Comparison of ENCODE assay signal across 29 mouse cellular contexts in genomic region chr1:133871241-133871640, GRCm38 (mm10). TPM values are rescaled to one million over a fixed set of nuclear protein-coding genes. Genes with fewer than 3 reads are reported as not detected.
A peak's percentile ranks its signal among the peaks of the same experiment; 100 is the strongest.
DNase-seq lines count a peak whose midpoint lies in the region; ATAC-seq and TF ChIP-seq lines count a peak whose summit lies in the region.
"Had no signal": no experiment of that assay in that cellular context is flagged by ENCODE, and none has a peak within 500 bp of the region (broad histone marks: within the 10 kb centered on the region; RNA-seq: fewer than 3 reads in every experiment).

No protein-coding gene starts in this region.

- peak; percentile 16 for DNase-seq in lung, postnatal 25 days (ENCODE audit: low spot score)
- no peak for DNase-seq in lung, postnatal 14 days
- DNase-seq in cerebellum, adult 11-12 months = peak; percentile 76
- DNase-seq in cerebellum, adult 9-11 months = peak; percentile 81
- peak; percentile 93 for DNase-seq in fat pad, adult 2 months (ENCODE audit: extremely low read depth, low read depth, low spot score)
- DNase-seq in lung, postnatal 0 days (ENCODE audit: low spot score) = no peak
- DNase-seq: adrenal gland, postnatal 10 days; gastrocnemius, adult 2 months; gastrocnemius, postnatal 36 days; heart, adult 18-20 months; heart, postnatal 4 days; kidney, adult 9 months; kidney, postnatal 10 days; layer of hippocampus, postnatal 36 days; liver; lung, embryonic 14.5 days; lung, postnatal 4 days; midbrain, embryonic 14.5 days; thymus, adult 2 months; thymus, postnatal 4 days had no signal

- 72% methylated on average over 10 of the region's 10 CpGs for WGBS in hindbrain, embryonic 16.5 days
- 46% methylated on average over 10 of the region's 10 CpGs for WGBS in lung, postnatal 0 days

- no peak overlapping the region for H3K27ac ChIP-seq in hindbrain, embryonic 16.5 days (ENCODE audit: low read depth, low read length)
- H3K27ac ChIP-seq in lung, postnatal 0 days (ENCODE audit: low read length) = no peak overlapping the region
- H3K27ac ChIP-seq: embryonic facial prominence, embryonic 10.5 days; embryonic facial prominence, embryonic 15.5 days; gastrocnemius, adult 2 months; hindbrain, embryonic 13.5 days; liver, embryonic 14.5 days had no signal

- TF ChIP-seq EP300 in lung, postnatal 0 days (IDR thresholded peaks at IDR 0.05) = no peak

- no peak for TF ChIP-seq CTCF in lung, postnatal 0 days (IDR thresholded peaks at IDR 0.05)

- H3K27me3 ChIP-seq in hindbrain, embryonic 16.5 days (replicated peaks; ENCODE audit: control insufficient read depth, insufficient read depth, low read length) = no peaks in the 10 kb centered on the region
- H3K27me3 ChIP-seq in lung, postnatal 0 days (replicated peaks; ENCODE audit: insufficient read depth, low read length) = no peaks in the 10 kb centered on the region
- H3K27me3 ChIP-seq: embryonic facial prominence, embryonic 15.5 days; heart, embryonic 12.5 days; hindbrain, embryonic 13.5 days had no signal

- H3K9ac ChIP-seq in hindbrain, embryonic 16.5 days (ENCODE audit: low read depth, low read length) = no peak overlapping the region
- no peak overlapping the region for H3K9ac ChIP-seq in lung, postnatal 0 days (replicated peaks; ENCODE audit: low read depth)
- H3K9ac ChIP-seq: embryonic facial prominence, embryonic 15.5 days; heart, embryonic 12.5 days; hindbrain, embryonic 13.5 days; liver, embryonic 14.5 days; lung, embryonic 14.5 days had no signal

- 0 out of 2 replicates have a peak, but pooled peaks cover 2% of the 10 kb centered on the region for H3K9me3 ChIP-seq in hindbrain, embryonic 16.5 days (ENCODE audit: control insufficient read depth, low read length)
- H3K9me3 ChIP-seq in lung, postnatal 0 days (ENCODE audit: low read length) = no peaks in the 10 kb centered on the region
- H3K9me3 ChIP-seq: embryonic facial prominence, embryonic 10.5 days; embryonic facial prominence, embryonic 15.5 days; heart, embryonic 12.5 days; hindbrain, embryonic 13.5 days; megakaryocyte, embryonic 14.5 days had no signal

- no peak overlapping the region for H3K4me2 ChIP-seq in hindbrain, embryonic 16.5 days (ENCODE audit: low read length)
- no peak overlapping the region for H3K4me2 ChIP-seq in lung, postnatal 0 days (replicated peaks; ENCODE audit: low read depth, low read length)
- H3K4me2 ChIP-seq: embryonic facial prominence, embryonic 15.5 days; heart, embryonic 12.5 days; hindbrain, embryonic 13.5 days; lung, embryonic 14.5 days had no signal

- no peaks in the 10 kb centered on the region for H3K36me3 ChIP-seq in hindbrain, embryonic 16.5 days (ENCODE audit: control insufficient read depth, insufficient read depth, low read length)
- no peaks in the 10 kb centered on the region for H3K36me3 ChIP-seq in lung, postnatal 0 days (ENCODE audit: insufficient read depth, low read length)
- H3K36me3 ChIP-seq: embryonic facial prominence, embryonic 10.5 days; embryonic facial prominence, embryonic 15.5 days; heart, embryonic 12.5 days; hindbrain, embryonic 13.5 days had no signal

- no peak overlapping the region for H3K4me3 ChIP-seq in hindbrain, embryonic 16.5 days (ENCODE audit: low read length)
- no peak overlapping the region for H3K4me3 ChIP-seq in lung, postnatal 0 days (ENCODE audit: low read depth, low read length)
- H3K4me3 ChIP-seq: embryonic facial prominence, embryonic 10.5 days; embryonic facial prominence, embryonic 15.5 days; gastrocnemius, adult 2 months; heart, embryonic 12.5 days; hindbrain, embryonic 13.5 days; megakaryocyte, embryonic 14.5 days had no signal

- H3K4me1 ChIP-seq in hindbrain, embryonic 16.5 days (ENCODE audit: control insufficient read depth, insufficient read depth, low read depth, low read length) = no peaks in the 10 kb centered on the region
- no peaks in the 10 kb centered on the region for H3K4me1 ChIP-seq in lung, postnatal 0 days (ENCODE audit: insufficient read depth, low read depth, low read length)
- H3K4me1 ChIP-seq: embryonic facial prominence, embryonic 15.5 days; hindbrain, embryonic 13.5 days; megakaryocyte, embryonic 14.5 days had no signal

- ATAC-seq in hindbrain, embryonic 16.5 days = no peak
- no peak for ATAC-seq in lung, postnatal 0 days
- ATAC-seq: forebrain, embryonic 14.5 days; intestine, postnatal 0 days had no signal

RNA-seq across cellular contexts. Expression of gene Optc, which starts 36.6 kb away (rescaled TPM):
- 4.0 and 4.1 TPM in 2 replicates for polyA plus RNA-seq in hindbrain, embryonic 16.5 days (2015; fragmentation: Nextera tagmentation; extraction: Ambion mirVana)
- 0.15 and 0.31 TPM in 2 replicates for polyA plus RNA-seq in lung, postnatal 0 days (2015; fragmentation: Nextera tagmentation; extraction: Ambion mirVana)

RNA-seq across cellular contexts. Expression of gene Prelp, which starts 50.0 kb away (rescaled TPM):
- 12.0 and 17.0 TPM in 2 replicates for polyA plus RNA-seq in hindbrain, embryonic 16.5 days (2015; fragmentation: Nextera tagmentation; extraction: Ambion mirVana)
- polyA plus RNA-seq in lung, postnatal 0 days (2015; fragmentation: Nextera tagmentation; extraction: Ambion mirVana) = 6.4 and 7.1 TPM in 2 replicates

Comparison
In these comparisons a context has a peak if more than half of its experiments do, and no peak if none do; other contexts are left out.
1. DNase-seq: peak in lung, postnatal 25 days (single experiment), cerebellum, adult 11-12 months (single experiment), cerebellum, adult 9-11 months (single experiment) and fat pad, adult 2 months (single experiment); none in lung, postnatal 14 days (single experiment) and lung, postnatal 0 days (single experiment).